Mouse (Mus musculus): ENCODE measurements around the gene Herc4.

- TF ChIP-seq CTCF (IDR thresholded peaks at IDR 0.05; ENCODE audit: extremely low read depth, insufficient read length, insufficient replicate concordance, low read depth, low read length) (no peak), POLR2A (IDR thresholded peaks at IDR 0.05; ENCODE audit: low read depth, low read length) (no peak)
These were observed 39.2 kb downstream of the Herc4 start for GRCm38 (mm10) chr10:63282846-63283245.

Data from small intestine, adult 2 months (tissue).